Mouse (Mus musculus): ENCODE measurements at regions not wholly inside any gene's neighbourhood (a gene's known extent, or its start where the extent isn't known, plus 50 kb on each side); places are given as distances from the start of the nearest gene placed in this dataset. TPM values are rescaled to one million over a fixed set of nuclear protein-coding genes. Genes with fewer than 3 reads are reported as not detected.

DNA sequence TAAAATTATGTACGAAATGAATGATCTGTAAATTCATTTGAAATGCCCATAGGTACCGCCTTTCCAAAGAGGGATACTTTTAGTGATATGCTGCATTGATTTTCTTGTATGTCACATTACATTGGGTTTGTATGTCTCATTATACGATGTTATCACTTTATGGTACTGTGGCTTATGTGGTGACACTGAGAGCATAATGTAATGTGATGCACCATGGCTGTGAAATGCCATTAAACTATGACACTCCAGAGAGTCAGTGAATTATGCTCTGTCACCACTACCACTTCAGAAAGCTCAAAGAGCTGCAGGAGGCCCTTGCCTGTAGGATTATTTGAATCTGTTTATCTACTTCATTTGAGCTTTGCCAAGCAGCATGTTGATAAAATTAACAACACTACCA is 695.4 kb upstream of the Slc10a2 start:
- no peak for DNase-seq

- no peak for DNase-seq
Observed at GRCm38 (mm10) chr8:5756366-5756765, 651.2 kb upstream of the Slc10a2 start.

- DNase-seq: peak; percentile 20 to 26
Observed at GRCm38 (mm10) chr8:5739503-5739902, 634.4 kb upstream of the Slc10a2 start.

DNA sequence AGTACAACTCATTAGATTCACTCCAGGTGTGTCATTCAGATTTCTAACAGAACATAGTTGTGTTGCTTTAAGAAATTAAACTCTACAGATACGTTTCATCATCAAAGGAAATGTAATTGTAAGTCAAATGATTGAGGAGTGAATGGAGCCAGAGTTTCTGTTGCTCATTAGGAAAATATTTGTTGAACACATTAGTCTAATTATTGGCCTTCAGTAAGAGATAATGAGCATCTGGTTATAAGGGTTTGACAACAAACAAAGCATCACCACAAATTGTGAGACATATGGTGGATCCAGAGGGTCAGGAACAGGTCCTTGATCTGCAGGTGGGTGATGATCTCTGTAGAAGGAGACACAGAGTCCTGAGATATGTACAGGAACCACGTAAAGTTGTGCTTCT is 622.3 kb upstream of the Slc10a2 start:
- DNase-seq: no peak

DNA sequence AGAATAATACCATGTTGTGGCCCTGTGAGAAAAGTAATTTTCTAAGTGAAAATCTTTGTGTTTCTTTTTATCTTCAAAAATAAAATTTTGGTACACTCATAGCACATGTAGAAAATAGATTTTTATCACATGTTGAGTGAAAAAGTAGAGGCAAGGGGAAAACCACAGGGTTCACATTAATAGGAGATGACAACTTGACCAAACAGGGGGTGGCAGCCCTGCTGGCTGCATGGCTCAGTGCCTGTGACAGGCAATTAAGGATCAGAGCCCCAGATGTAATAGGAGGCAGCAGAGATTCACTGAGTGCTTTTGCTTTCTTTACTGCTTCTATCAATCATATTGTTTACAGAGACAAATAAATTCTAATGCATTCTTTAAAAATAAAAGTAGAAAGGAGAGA is 582.8 kb upstream of the Slc10a2 start:
- no peak for DNase-seq

DNA sequence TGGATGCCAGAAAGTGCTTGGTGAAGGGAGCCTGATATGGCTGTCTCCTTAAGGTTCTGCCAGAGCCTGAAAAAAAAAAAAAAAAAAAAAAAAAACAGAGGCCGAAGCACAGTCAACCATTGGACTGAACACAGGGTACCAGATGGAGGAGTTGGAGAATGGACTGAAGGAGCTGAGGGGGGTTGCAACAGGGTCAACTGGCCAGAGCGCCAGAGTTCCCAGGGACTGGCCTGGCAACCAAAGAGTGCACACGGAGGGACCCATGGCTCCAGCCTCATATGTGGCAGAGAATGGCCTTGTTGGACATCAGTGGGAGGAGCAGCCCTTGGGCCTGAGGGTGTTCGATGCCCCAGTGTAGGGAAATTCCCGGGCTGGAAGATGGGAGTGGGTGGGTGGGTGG is 569.8 kb upstream of the Slc10a2 start:
- no peak for DNase-seq

Small RNA genes in the stretch of these regions (microRNA-seq; reads per million reads assigned to microRNA genes)
- not detected for gene Gm22565

Measured in adrenal gland, postnatal 36 days (tissue).